Mouse (Mus musculus) hindbrain, embryonic 16.5 days (tissue): ENCODE measurements around the gene Nmd3. TPM values are rescaled to one million over a fixed set of nuclear protein-coding genes. Genes with fewer than 3 reads are reported as not detected.
A peak's percentile ranks its signal among the peaks of the same experiment; 100 is the strongest.

Experiments
- ATAC-seq: fragments of 200-750 bp; cut with Nextera tagmentation; 2 replicates; pipeline ENCODE4 v1.8.0; 2017; ENCODE audit warnings: moderate TSS enrichment, moderate library complexity
- H3K27ac ChIP-seq: fragments of 300-500 bp; sonication (generic); 2 replicates; pipeline ENCODE4 v1.5.1; 2014; ENCODE audit warnings: low read depth, mild to moderate bottlenecking, control low read depth, low read length, moderate library complexity
- H3K27me3 ChIP-seq: fragments of 300-500 bp; sonication (generic); replicated peaks from 2 replicates; pipeline ENCODE4 v1.6.1; 2014; ENCODE audit warnings: low read length; ENCODE audit not compliant: control insufficient read depth, insufficient read depth
- H3K36me3 ChIP-seq: fragments of 300-500 bp; sonication (generic); 2 replicates; pipeline ENCODE4 v1.6.1; 2014; ENCODE audit warnings: mild to moderate bottlenecking, low read length, moderate library complexity, mixed read lengths; ENCODE audit not compliant: control insufficient read depth, insufficient read depth
- H3K4me1 ChIP-seq: fragments of 300-500 bp; sonication (generic); 2 replicates; pipeline ENCODE4 v1.6.1; 2014; ENCODE audit warnings: low read depth, low read length; ENCODE audit not compliant: control insufficient read depth, insufficient read depth
- H3K4me2 ChIP-seq: fragments of 300-500 bp; sonication (generic); 2 replicates; pipeline ENCODE4 v1.6.1; 2014; ENCODE audit warnings: mild to moderate bottlenecking, low read length, control low read depth, moderate library complexity
- H3K4me3 ChIP-seq: fragments of 300-500 bp; sonication (generic); 2 replicates; pipeline ENCODE4 v1.5.1; 2014; ENCODE audit warnings: mild to moderate bottlenecking, low read length, control low read depth, moderate library complexity
- H3K9ac ChIP-seq: fragments of 300-500 bp; sonication (generic); 2 replicates; pipeline ENCODE4 v1.6.1; 2014; ENCODE audit warnings: low read depth, mild to moderate bottlenecking, control low read depth, low read length, moderate library complexity
- H3K9me3 ChIP-seq: fragments of 300-500 bp; sonication (generic); 2 replicates; pipeline ENCODE4 v1.6.1; 2014; ENCODE audit warnings: mild to moderate bottlenecking, low read length, moderate library complexity; ENCODE audit not compliant: control insufficient read depth
- WGBS: fragments of 180-500 bp; shearing (Covaris S2); extraction: QIAGEN DNeasy Blood & Tissue Kit; methylation state at CpG from one replicate; pipeline ENCODE4 v1.1.7; 2014; 5-methylcytosine and 5-hydroxymethylcytosine counted together
- polyA plus RNA-seq: library from polyadenylated mRNA; unstranded; fragments of >200 nt; fragmentation: Nextera tagmentation; extraction: Ambion mirVana; gene quantifications from 2 replicates; pipeline ENCODE4 v1.2.1, GENCODE M21; 2015

Nmd3 gene
- polyA plus RNA-seq, 1 experiment from 2014 or later = 91.8 TPM

- H3K27ac ChIP-seq = no peak overlapping the region
- H3K36me3 ChIP-seq = no peaks in the 10 kb centered on the region
- no peak overlapping the region for H3K4me2 ChIP-seq
- H3K9ac ChIP-seq = no peak overlapping the region
- H3K9me3 ChIP-seq = no peaks in the 10 kb centered on the region
- WGBS = 86% methylated on average over 3 of the region's 3 CpGs
- H3K4me1 ChIP-seq = no peaks in the 10 kb centered on the region
- H3K4me3 ChIP-seq = no peak overlapping the region
- no peak for ATAC-seq
- H3K27me3 ChIP-seq = no peaks in the 10 kb centered on the region
Observed at GRCm38 (mm10) chr3:69792823-69793417, 71.1 kb downstream of the Nmd3 start.

GRCm38 (mm10) chr3:69797533-69797932, 75.7 kb downstream of the Nmd3 start:
- no peaks in the 10 kb centered on the region for H3K36me3 ChIP-seq
- no peak overlapping the region for H3K4me3 ChIP-seq
- H3K27me3 ChIP-seq = no peaks in the 10 kb centered on the region
- H3K4me1 ChIP-seq = 0 out of 2 replicates have a peak, but pooled peaks cover 3% of the 10 kb centered on the region
- no peaks in the 10 kb centered on the region for H3K9me3 ChIP-seq
- 80% methylated on average over 4 of the region's 4 CpGs for WGBS
- no peak overlapping the region for H3K4me2 ChIP-seq
- H3K9ac ChIP-seq = no peak overlapping the region
- no peak overlapping the region for H3K27ac ChIP-seq
- ATAC-seq = no peak

- H3K27ac ChIP-seq = no peak overlapping the region
- H3K4me3 ChIP-seq = no peak overlapping the region
- H3K27me3 ChIP-seq = no peaks in the 10 kb centered on the region
- H3K4me2 ChIP-seq = no peak overlapping the region
- ATAC-seq = no peak
- WGBS = 85% methylated on average over 2 of the region's 2 CpGs
- H3K36me3 ChIP-seq = no peaks in the 10 kb centered on the region
- H3K9me3 ChIP-seq = no peaks in the 10 kb centered on the region
- H3K4me1 ChIP-seq = 0 out of 2 replicates have a peak, but pooled peaks cover 3% of the 10 kb centered on the region
- H3K9ac ChIP-seq = no peak overlapping the region
Observed at GRCm38 (mm10) chr3:69797969-69798368, 76.2 kb downstream of the Nmd3 start.

GRCm38 (mm10) chr3:69799096-69799495, 77.3 kb downstream of the Nmd3 start:
- WGBS = 75% methylated on average over 1 of the region's 1 CpGs

GRCm38 (mm10) chr3:69800829-69801384, 79.1 kb downstream of the Nmd3 start:
- peak; percentile 52; the same call in 1 of the 2 replicates for ATAC-seq
- H3K4me1 ChIP-seq = 0 out of 2 replicates have a peak, but pooled peaks cover 3% of the 10 kb centered on the region
- no peaks in the 10 kb centered on the region for H3K36me3 ChIP-seq
- H3K27ac ChIP-seq = no peak overlapping the region
- no peaks in the 10 kb centered on the region for H3K9me3 ChIP-seq
- H3K9ac ChIP-seq = no peak overlapping the region
- WGBS = 55% methylated on average over 7 of the region's 7 CpGs
- no peak overlapping the region for H3K4me2 ChIP-seq
- H3K4me3 ChIP-seq = no peak overlapping the region
- H3K27me3 ChIP-seq = no peaks in the 10 kb centered on the region

More at GRCm38 (mm10) chr3:69799096-69799495, 77.3 kb downstream of the Nmd3 start:
- H3K9me3 ChIP-seq = no peaks in the 10 kb centered on the region
- H3K9ac ChIP-seq = no peak overlapping the region
- H3K4me3 ChIP-seq = no peak overlapping the region
- H3K27ac ChIP-seq = no peak overlapping the region
- H3K4me2 ChIP-seq = no peak overlapping the region
- ATAC-seq = no peak
- no peaks in the 10 kb centered on the region for H3K27me3 ChIP-seq
- no peaks in the 10 kb centered on the region for H3K36me3 ChIP-seq
- H3K4me1 ChIP-seq = 0 out of 2 replicates have a peak, but pooled peaks cover 3% of the 10 kb centered on the region

- Histone ChIP-seq H3K36me3 (no peaks in the 10 kb centered on the region), H3K4me3 (no peak overlapping the region), H3K9ac (no peak overlapping the region), H3K4me2 (no peak overlapping the region), H3K4me1 (0 out of 2 replicates have a peak, but pooled peaks cover 3% of the 10 kb centered on the region), H3K9me3 (no peaks in the 10 kb centered on the region), H3K27ac (no peak overlapping the region), H3K27me3 (no peaks in the 10 kb centered on the region)
- WGBS = 100% methylated on average over 1 of the region's 1 CpGs
- ATAC-seq = no peak
Observed at GRCm38 (mm10) chr3:69803137-69803536, 81.4 kb downstream of the Nmd3 start.

Other genes with a start within 250 kb of the Nmd3 start
- 115 and 127 TPM in 2 replicates for gene B3galnt1, start 123.0 kb upstream of the Nmd3 start, polyA plus RNA-seq
- gene Sptssb, start 138.0 kb downstream of the Nmd3 start, polyA plus RNA-seq = 1.6 and 2.1 TPM in 2 replicates